Mouse (Mus musculus) kidney, postnatal 4 days (tissue): ENCODE measurements around the gene Hspa1b.
"Not testable (repeated sequence)": the region's sequence is repeated elsewhere in the genome, so short reads cannot be mapped to it uniquely, and the experiment has no call there.

Experiments used
- DNase-seq, 2 experiments: peaks; one replicate each; pipeline ENCODE4 v3.0.0; 2021; ENCODE audit warnings: mixed read lengths in 2 of 2

The Hspa1b gene

DNA sequence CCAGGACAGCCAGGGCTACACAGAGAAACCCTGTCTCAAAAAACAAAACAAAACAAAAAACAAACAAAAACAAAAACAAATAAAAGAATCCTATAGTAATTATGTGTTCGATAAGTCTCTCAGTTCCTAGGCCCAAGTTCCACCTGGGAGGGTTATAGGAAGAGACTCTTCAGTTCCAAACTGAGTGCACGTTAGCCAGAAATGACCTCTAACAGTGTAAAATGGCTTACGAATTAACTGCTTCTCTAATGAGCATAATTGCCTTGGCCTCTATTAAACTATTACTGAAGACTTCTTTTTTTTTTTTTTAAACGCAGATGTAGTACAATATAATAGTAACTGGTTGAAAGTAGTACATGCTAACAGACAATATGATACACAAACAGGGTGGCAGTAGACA lies 5.1 kb downstream of the Hspa1b start:
- no peak for DNase-seq

DNA sequence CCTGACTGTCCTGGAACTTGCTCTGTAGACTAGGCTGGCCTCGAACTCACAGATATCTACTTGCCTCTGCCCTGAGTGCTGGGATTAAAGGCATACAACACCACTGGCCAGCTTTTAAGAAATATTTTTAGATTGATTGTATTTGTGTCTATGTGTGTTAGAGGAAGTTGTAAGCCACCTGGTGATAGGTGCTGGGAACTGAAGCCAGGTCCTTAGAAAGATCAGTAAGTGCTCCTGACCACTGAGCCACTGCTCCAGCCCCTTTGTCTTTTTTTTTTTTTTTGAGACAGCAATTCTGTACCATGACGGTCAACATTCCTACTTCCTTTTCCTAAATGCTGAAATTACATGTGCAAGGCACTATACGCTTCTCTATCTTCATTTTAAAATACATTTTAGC lies 5.8 kb downstream of the Hspa1b start:
- no peak for DNase-seq

GRCm38 (mm10) chr17:34952378-34953040 lies 6.5 kb downstream of the Hspa1b start:
- peak; percentile 86 to 90 for DNase-seq

GRCm38 (mm10) chr17:34951636-34952377 lies 7.2 kb downstream of the Hspa1b start:
- no peak for DNase-seq

- no peak for DNase-seq
Observed at GRCm38 (mm10) chr17:34950514-34951455, 8.3 kb downstream of the Hspa1b start.

DNA sequence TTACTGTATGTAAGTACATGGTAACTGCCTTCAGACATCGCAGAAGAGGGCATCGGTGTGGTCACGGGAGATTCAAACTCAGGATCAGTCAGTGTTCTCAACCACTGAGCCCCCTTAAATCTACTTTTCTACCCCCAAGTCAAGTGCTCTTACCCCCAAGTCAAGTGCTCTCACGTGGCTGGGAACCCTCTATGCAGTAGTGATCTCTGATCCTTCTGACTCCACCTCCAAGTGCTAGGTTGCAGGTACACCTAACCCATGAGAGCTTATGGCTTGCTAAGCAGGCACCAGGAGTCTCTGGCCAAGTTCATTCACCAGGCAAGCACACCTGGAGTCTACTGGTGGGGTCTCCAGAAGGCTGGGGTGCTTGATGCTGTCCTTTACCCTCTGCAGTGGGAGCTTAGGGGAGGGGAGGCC lies 9.5 kb downstream of the Hspa1b start:
- DNase-seq = no peak

- not testable (repeated sequence) for DNase-seq
Observed at GRCm38 (mm10) chr17:34948721-34949552, 10.1 kb downstream of the Hspa1b start.

DNA sequence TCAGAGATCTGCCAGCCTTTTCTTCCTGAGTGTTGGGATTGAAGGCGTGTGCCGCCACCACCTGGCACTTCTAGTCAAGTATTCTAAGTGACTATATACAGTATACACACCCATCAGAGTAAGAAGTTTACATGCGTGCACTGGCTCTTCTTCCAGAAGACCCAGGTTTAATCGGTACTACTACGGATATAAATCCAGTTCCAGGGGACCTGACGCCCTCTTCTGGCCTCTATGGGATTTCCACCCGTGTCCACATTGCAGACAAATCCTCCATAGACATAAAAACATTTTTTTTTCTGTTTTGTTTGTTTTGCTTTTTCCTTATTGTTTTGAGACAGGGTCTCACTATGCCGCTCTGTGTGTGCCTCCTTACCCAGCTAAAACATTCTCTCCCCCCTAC lies 11.4 kb downstream of the Hspa1b start:
- peak; percentile 64 to 75 for DNase-seq

- peak in 1 of 2 experiments; percentile 59 for DNase-seq
Observed at GRCm38 (mm10) chr17:34946486-34947140, 12.4 kb downstream of the Hspa1b start.

DNA sequence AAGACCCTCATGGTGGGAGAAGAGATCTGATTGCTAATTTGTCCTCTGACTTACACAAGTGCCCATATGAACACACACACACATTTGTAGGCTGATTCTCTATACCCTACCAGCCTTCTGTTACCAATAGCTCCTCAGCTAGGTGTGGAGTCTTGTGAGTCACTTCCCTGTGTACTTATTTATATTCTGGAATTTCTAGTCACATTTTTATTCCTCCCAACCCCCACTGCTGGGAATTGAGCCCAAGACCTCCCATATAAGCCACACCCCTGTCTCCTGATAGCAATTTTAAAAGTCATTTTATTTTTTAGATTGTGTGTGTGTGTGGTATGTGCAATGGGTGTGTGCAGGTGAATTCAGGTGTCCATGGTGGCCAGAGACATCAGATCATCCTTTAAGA lies 14.7 kb downstream of the Hspa1b start:
- no peak for DNase-seq

- DNase-seq = no peak
Observed at GRCm38 (mm10) chr17:34943128-34943815, 15.8 kb downstream of the Hspa1b start.

DNA sequence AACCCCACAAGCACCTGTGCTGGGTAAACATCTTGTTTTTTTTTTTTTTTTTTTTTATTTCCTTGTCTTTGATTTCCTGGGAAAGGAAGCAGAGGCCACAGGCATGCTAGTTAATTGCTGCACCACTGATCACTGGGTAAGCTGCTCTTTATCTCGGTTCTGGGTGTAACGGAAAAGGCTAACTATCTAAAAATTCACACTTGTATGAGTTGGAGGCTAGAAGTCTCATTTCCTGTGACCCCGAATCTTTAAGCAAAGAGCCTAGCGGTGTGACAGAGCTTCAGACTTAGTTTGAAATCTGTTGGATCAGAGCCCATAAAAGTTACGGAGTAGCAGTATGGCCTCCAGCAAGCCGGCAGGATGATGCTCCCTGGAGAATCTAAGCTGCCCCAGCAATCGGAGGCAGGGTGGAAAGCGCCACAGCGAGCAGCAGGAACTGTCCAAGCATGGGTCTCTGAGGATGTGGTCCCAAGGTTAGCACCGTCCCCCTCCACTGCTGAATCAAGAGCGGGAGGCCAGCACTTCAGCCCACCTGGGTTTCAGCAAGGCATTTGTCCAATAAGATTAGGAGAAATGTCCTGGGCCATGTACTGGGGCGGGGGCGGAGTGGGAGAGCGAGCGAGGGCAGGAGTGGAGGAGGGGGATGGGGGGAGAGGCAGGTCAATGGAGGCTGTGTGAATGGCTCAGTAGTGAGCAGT lies 17.5 kb downstream of the Hspa1b start:
- peak; percentile 56 to 74 for DNase-seq

- no peak for DNase-seq
Observed at GRCm38 (mm10) chr17:34937960-34938505, 21.0 kb downstream of the Hspa1b start.

DNA sequence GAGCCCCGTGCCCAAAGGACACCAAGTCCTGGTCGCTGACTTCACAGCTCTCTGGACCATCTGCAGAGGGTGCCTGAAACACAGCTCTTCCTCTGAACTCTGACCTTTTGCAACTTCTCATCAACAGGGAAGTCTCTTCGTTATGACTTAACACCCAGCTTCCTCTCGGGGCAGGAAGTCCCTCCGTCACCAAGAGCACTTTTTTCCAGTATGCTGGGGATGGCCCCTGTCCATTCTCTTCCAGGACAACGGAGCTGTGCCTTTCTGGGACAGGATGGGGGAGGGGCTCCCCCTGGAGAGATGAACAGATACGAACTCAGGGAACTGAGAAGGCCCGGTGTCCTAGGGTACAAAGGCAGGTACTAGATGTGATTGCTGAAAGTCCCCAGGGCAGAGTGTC lies 24.2 kb downstream of the Hspa1b start:
- DNase-seq = peak in 1 of 2 experiments; percentile 60

DNA sequence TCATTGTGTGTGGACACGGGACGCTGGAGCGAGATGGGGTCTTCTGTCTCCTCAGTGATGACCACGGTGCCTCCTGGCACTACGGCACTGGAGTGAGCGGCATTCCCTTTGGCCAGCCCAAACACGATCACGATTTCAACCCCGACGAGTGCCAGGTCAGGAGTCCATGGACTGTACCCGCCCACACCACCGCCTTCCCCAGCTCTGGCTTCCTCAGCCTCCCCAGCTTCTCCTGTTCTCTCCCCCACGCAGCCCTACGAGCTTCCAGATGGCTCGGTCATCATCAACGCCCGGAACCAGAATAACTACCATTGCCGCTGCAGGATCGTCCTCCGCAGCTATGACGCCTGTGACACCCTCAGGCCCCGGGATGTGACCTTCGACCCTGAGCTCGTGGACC lies 25.0 kb downstream of the Hspa1b start:
- DNase-seq = peak; percentile 51 to 70

DNA sequence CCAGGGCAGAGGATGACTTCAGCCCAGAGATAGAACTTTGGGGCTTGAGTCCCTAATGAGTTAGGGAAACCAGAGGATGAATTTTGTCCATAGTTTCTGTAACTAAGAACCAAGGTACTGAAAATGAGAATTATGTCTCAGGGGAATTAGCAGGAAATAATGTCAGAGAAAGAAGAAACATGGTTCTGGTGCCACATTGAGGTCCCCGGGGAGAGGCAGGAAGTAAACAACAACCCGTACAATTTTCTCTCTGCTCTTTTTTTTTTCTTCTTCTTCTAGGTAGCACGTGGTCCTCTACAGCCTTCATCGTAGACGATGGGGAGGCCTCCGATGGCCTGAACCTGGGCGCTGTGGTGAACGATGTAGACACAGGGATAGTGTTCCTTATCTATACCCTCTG lies 26.8 kb downstream of the Hspa1b start:
- no peak for DNase-seq

DNA sequence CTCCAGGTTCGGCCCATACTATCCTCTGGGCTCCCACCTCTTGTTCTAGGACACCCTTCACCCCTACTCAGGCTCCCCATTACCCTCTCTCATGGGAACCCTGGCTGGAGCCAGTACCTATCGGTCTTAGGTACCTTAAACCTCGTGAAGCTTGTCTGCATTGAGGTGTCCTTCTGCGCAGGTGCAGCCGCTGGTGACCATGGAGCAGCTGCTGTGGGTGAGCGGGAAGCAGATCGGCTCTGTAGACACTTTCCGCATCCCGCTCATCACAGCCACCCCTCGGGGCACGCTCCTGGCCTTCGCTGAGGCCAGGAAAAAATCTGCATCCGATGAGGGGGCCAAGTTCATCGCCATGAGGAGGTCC lies 27.3 kb downstream of the Hspa1b start:
- peak in 1 of 2 experiments; percentile 56 for DNase-seq

DNA sequence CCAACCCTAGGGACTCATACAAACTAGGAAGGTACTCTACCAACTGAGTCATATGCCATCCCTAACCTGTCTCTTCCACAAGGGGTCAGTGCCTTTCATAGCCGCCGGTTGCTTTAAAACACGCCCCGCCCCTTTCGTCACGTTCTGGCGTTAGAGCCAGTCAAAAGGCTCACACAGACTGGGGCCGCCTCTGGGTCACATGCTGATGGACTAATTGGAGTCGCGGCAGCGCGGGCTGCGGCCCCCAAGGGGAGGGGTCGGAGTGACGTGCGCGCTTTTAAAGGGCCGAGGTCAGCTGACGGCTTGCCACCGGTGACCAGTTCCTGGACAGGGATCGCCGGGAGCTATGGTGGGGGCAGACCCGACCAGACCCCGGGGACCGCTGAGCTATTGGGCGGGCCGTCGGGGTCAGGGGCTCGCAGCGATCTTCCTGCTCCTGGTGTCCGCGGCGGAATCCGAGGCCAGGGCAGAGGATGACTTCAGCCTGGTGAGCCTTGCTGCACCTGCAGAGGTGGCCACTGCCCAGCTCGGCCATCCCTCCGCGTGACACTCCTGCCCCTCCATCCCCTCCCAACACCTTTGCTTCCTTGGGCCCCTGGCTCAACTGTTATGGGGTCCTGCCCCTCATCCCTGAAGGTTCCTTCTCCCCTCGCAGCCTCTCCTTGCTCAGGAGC lies 27.8 kb downstream of the Hspa1b start, which contains the start of gene Neu1:
TSS of gene Neu1 (plus strand) at position 193 of the 674 bp plus-strand sequence.
- peak; percentile 99 for DNase-seq

GRCm38 (mm10) chr17:34928841-34929240 lies 30.2 kb downstream of the Hspa1b start:
- no peak for DNase-seq
